Mouse (Mus musculus) layer of hippocampus, adult 2 months (tissue): ENCODE data around the gene Ptgds. TPM values are rescaled to one million over a fixed set of nuclear protein-coding genes. Genes with fewer than 3 reads are reported as not detected.

Experiments used
- DNase-seq, 2 experiments: peaks; one replicate each; pipeline ENCODE4 v3.0.0; 2022; ENCODE audit warnings: low spot score in 2 of 2
- H3K27ac ChIP-seq: fragments of 200-600 bp; 2 replicates; pipeline ENCODE4 v1.8.1; 2022
- H3K4me3 ChIP-seq: fragments of 200-600 bp; 2 replicates; pipeline ENCODE4 v1.8.1; 2022; ENCODE audit warnings: mild to moderate bottlenecking
- CTCF ChIP-seq: fragments of 200-600 bp; conservative IDR thresholded peaks from 2 replicates; pipeline ENCODE4 v1.8.1; 2022; ENCODE audit warnings: antibody characterized with exemption, mild to moderate bottlenecking, moderate library complexity
- total RNA-seq, 2 experiments: library from RNA; stranded (reverse); gene quantifications; 2 replicates each; pipeline ENCODE4 v1.2.3; 2021

Ptgds gene
- total RNA-seq, 2 experiments from 2014 or later, result 541 to 735 TPM

DNA sequence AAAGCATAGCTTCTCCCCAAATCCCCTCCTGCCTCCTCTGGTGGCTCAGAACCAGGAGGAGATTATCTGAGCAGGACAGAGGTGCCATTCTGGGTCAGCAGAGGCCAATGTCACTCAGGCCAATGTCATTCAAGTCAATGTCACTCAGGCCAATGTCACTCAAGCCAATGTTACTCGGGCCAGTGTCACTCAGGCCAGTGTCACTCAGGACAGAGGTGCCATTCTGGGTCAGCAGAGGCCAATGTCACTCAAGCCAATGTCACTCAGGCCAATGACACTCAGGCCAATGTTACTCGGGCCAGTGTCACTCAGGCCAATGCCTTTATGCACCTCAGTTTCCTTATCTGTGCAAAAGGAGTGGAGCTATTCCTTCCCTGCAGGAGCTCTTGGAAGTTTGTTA is 2.7 kb upstream of the Ptgds start:
- H3K27ac ChIP-seq, result no peak overlapping the region
- TF ChIP-seq CTCF, result no peak
- H3K4me3 ChIP-seq, result no peak overlapping the region
- DNase-seq, result no peak

DNA sequence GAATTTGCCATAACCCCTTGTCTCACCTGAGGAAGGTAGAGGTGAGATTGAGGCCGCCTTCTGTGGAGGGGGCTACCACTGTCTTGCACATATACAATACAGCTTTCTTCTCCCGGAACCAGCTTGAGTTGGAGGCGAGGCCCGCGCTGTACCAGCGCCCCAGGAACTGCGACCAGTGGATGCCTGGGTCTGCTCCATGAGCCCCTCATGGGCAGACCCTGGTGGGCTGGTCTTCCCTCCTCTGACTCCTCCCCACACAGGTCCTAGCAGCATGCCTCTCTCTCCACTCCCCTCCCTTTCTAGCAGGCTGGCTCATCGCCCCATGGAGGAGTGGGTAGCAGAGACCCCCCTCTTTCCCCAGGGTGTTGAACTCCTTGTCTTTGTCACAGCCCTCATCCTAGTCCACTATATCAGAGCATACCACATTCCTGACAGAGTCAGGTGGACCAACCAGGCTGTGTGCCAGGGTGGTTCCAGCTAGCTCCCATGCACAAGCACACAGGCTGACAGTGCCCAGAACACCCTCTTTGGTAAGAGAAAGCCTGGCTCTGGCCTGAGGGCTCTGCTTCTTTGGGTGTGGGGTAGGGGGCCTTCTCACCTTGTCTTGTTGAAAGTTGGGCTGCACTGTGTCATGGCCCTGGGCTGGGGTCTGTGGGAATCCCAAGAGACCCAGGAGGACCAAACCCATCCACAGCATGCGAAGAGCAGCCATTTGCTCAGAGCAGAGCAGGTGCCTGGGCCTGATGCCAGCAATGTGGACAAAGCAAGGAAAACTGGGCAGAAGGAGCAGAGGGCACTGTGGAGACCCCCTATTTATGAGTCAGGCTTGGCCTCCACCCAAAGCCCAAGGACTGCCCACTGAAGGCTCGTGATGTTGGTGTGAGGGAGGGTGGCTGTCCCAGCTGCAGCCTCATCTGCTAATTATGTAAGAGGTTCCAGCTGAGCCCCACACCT is 607 bp downstream of the Ptgds start:
- peak; percentile 36 to 42 for DNase-seq
- no peak for TF ChIP-seq CTCF
- Histone ChIP-seq H3K27ac (peak overlapping the region; percentile 51), H3K4me3 (peak overlapping the region; percentile 20; the same call in 1 of the 2 replicates)

DNA sequence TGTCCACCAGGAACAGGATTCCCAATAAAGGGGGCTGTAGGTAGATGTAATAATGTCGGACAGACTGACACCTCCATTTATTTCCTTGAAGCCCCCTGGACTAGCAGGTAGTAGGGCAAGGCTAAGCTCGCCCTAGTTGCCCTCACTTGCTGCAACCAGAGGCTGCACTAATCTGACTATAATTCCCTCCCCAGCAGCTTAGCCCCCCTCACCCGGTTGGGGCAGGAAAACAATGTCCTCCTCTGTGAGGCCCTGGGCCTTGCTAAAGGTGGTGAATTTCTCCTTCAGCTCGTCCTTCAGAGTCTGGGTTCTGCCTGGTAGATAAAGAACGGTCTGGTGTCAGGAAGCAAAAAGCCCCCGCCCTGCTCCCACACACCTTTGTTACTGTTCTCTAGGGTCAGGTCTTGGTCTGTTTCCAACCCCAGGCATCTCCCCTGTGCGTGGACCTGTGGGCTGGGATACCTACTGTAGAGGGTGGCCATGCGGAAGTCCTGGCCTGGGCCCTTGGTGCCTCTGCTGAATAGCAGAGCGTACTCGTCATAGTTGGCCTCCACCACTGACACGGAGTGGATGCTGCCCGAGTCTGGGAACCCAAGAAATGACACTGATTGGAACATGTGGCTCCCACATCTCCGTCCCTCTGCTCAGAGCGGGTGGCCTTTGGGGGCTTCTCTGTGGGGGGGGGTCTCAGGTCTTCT is 2.1 kb downstream of the Ptgds start:
- H3K27ac ChIP-seq, result peak overlapping the region; percentile 55; the same call in 1 of the 2 replicates
- DNase-seq, result no peak
- no peak overlapping the region for H3K4me3 ChIP-seq
- no peak for TF ChIP-seq CTCF

GRCm38 (mm10) chr2:25465816-25466635 is 3.8 kb downstream of the Ptgds start:
- H3K27ac ChIP-seq, result peak overlapping the region; percentile 36; the same call in 1 of the 2 replicates
- TF ChIP-seq CTCF, result no peak
- DNase-seq, result no peak
- H3K4me3 ChIP-seq, result no peak overlapping the region

- Histone ChIP-seq H3K4me3 (no peak overlapping the region), H3K27ac (no peak overlapping the region)
- no peak for TF ChIP-seq CTCF
- DNase-seq, result no peak
Measured at GRCm38 (mm10) chr2:25465256-25465655, 4.6 kb downstream of the Ptgds start.

DNA sequence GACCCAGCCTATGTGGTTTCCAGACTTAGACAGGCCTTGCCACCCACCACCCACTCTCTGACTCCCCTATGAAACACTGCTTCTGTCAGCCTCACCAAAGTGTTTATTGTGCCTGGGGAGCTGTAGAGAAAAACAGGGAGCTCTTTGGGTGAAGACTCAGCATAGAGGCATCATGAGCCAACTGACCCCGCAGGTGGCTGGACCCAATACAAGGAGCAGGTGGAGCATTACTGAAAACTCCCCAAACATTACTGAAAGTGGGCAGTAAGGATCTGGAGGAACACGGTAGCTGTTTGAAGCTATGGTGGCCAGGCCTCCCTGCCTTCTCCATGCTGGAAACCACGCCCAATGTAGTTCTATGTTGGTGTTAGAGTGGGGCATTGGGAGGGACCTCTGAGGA is 6.2 kb downstream of the Ptgds start:
- TF ChIP-seq CTCF, result no peak
- DNase-seq, result no peak
- H3K4me3 ChIP-seq, result no peak overlapping the region
- H3K27ac ChIP-seq, result no peak overlapping the region

DNA sequence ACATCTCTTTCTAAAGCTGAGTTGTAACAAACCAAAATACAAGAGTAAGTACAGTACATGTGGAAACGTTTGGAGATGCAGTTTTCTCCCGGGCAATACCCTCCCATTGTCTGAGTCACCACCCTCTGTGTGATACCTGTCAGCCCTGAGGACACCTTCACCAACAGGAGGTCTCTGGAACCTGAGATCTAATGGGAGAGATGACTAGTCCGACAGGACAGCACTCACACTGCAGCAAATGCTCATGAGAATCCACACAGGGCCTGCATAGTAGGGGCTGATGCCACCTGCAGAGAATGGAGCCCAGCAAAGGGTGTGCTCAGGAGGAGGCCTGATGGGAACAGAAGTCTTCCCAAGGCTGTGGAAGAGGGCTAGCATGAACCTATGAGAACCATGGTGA is 8.4 kb downstream of the Ptgds start:
- Histone ChIP-seq H3K4me3 (peak overlapping the region; percentile 89), H3K27ac (peak overlapping the region; percentile 97)
- DNase-seq, result no peak
- no peak for TF ChIP-seq CTCF

DNA sequence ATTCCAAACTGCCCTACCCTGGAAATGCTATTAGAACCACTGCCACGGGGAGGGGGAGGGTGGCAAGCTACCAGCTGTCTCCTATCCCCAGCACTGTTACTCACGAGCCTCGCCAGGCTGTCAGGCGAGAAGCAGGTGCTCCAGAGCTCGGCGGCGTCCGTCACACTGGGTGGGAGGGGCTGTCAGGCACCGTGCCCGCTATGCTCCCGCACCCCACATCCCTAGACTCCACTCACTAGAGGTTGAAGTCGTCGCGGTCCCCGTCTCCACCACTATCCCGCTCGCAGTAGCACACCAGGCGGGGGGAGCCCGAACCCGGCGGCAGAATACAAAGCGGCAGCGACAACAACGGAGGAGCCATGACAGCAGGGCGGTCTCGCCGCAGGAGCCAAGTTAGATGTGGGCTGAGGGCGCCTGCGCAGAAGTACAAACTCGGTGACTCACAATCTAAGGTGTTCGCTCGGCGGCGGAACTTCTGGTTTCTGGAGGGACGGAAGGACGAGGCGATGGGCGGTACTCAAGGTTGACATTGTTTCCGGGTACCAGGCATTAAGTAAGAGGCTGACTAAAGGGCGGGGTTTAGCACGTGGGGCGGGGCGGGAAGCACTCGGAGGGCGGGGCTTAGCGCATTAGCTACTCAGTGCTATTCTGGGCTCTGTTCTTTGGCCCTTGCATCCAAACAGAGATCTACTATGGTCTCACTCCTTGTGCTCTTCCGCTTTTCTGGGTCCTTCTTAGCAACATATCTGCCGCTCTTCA is 9.1 kb downstream of the Ptgds start, which contains the start of gene Paxx:
Paxx (minus strand) TSS at position 544 of the 759 bp plus-strand sequence.
- Histone ChIP-seq H3K4me3 (peak within 1 kb of the TSS; percentile 89), H3K27ac (peak within 1 kb of the TSS; percentile 97)
- peak; percentile 90 to 94 for DNase-seq
- TF ChIP-seq CTCF, result peak; percentile 12; the same call in 1 of the 2 replicates

GRCm38 (mm10) chr2:25460135-25460534 is 9.7 kb downstream of the Ptgds start:
- no peak for TF ChIP-seq CTCF
- no peak for DNase-seq

DNA sequence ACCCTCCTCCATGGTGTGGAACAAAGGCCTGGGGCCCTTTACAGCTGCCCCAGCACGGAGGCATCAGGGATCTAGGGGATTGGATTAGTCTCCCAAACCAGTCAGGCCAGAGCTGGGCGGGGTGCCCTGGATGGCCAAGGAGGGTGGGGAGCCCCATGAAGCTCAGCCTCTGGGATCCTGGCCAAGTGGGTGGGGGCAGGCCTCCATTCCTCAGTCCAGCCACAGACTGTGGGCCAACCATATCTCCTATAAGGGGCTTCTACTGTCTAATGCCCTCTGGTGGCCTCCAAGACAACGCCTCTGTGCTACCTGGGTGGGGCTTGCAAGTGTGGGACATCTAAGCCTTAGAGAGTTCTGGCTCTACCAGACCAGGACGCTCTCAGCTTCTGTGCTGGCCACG is 10.9 kb downstream of the Ptgds start:
- peak in 1 of 2 experiments; percentile 25 for DNase-seq
- Histone ChIP-seq H3K27ac (no peak overlapping the region; the same call in 1 of the 2 replicates), H3K4me3 (no peak overlapping the region)
- TF ChIP-seq CTCF, result no peak

More at GRCm38 (mm10) chr2:25460135-25460534, 9.7 kb downstream of the Ptgds start:
- peak overlapping the region; percentile 89 for H3K4me3 ChIP-seq
- peak overlapping the region; percentile 97 for H3K27ac ChIP-seq

- Histone ChIP-seq H3K4me3 (no peak overlapping the region), H3K27ac (no peak overlapping the region)
- TF ChIP-seq CTCF, result no peak
- DNase-seq, result no peak
Measured at GRCm38 (mm10) chr2:25457022-25457896, 12.6 kb downstream of the Ptgds start.
